Mouse (Mus musculus) MEL (cell line): ENCODE results near the gene Mcidas. TPM values are rescaled to one million over a fixed set of nuclear protein-coding genes. Genes with fewer than 3 reads are reported as not detected.
"Not testable (repeated sequence)": the region's sequence is repeated elsewhere in the genome, so short reads cannot be mapped to it uniquely, and the experiment has no call there.

Experiments used
- DNase-seq: peaks from one replicate; pipeline ENCODE4 v3.0.0; 2011; ENCODE audit warnings: low read depth, low spot score
- H3K27ac ChIP-seq: 2 replicates; pipeline ENCODE4 v1.5.1; 2012; ENCODE audit warnings: low read depth, mild to moderate bottlenecking, control low read depth, low read length, moderate library complexity; ENCODE audit not compliant: control insufficient read depth
- H3K27me3 ChIP-seq, 2 experiments: fragments of 150-350 bp in 1 of 2; sonication (generic) in 1 of 2; 2 replicates each; pipeline ENCODE4 v1.6.1; 2012; ENCODE audit warnings: low read length in 2 of 2, mild to moderate bottlenecking in 2 of 2, improper control_type of control experiment in 1 of 2, moderate library complexity in 1 of 2; ENCODE audit not compliant: insufficient read depth in 2 of 2, control insufficient read depth in 1 of 2
- H3K36me3 ChIP-seq, 2 experiments: 2 replicates each; pipeline ENCODE4 v1.6.1; 2012 to 2014; ENCODE audit warnings: low read length in 2 of 2, improper control_type of control experiment in 1 of 2, inconsistent platforms in 1 of 2, mild to moderate bottlenecking in 1 of 2; ENCODE audit not compliant: insufficient read depth in 2 of 2, control insufficient read depth in 1 of 2
- H3K4me1 ChIP-seq, 2 experiments: fragments of 150-350 bp in 1 of 2; sonication (generic) in 1 of 2; 2 replicates each; pipeline ENCODE4 v1.6.1; 2012; ENCODE audit warnings: low read length in 2 of 2, improper control_type of control experiment in 1 of 2, mild to moderate bottlenecking in 1 of 2; ENCODE audit not compliant: insufficient read depth in 2 of 2, control insufficient read depth in 1 of 2
- H3K4me3 ChIP-seq, 2 experiments: fragments of 150-350 bp in 1 of 2; sonication (generic) in 1 of 2; 2 replicates each; pipeline ENCODE4 v1.5.1; 2012; ENCODE audit warnings: low read depth in 2 of 2, low read length in 2 of 2, mild to moderate bottlenecking in 2 of 2, moderate library complexity in 2 of 2, control low read depth in 1 of 2, improper control_type of control experiment in 1 of 2; ENCODE audit not compliant: control insufficient read depth in 1 of 2, insufficient read depth in 1 of 2
- H3K79me2 ChIP-seq: 2 replicates; pipeline ENCODE4 v1.6.1; 2012; ENCODE audit warnings: mild to moderate bottlenecking, low read length, moderate library complexity; ENCODE audit not compliant: control insufficient read depth, poor library complexity, insufficient read depth
- H3K9ac ChIP-seq: 2 replicates; pipeline ENCODE4 v1.6.1; 2012; ENCODE audit warnings: low read depth, mild to moderate bottlenecking, control low read depth, low read length, moderate library complexity; ENCODE audit not compliant: control insufficient read depth, poor library complexity, severe bottlenecking
- H3K9me3 ChIP-seq: fragments of 150-350 bp; sonication (generic); replicated peaks from 2 replicates; pipeline ENCODE4 v1.6.1; 2012; ENCODE audit warnings: mild to moderate bottlenecking, low read length, improper control_type of control experiment, moderate library complexity; ENCODE audit not compliant: insufficient read depth
- BHLHE40 ChIP-seq: IDR thresholded peaks from 2 replicates; pipeline ENCODE4 v1.6.1; 2012; ENCODE audit warnings: low read depth, mild to moderate bottlenecking, inconsistent platforms, low read length, improper control_type of control experiment, borderline replicate concordance
- CHD2 ChIP-seq: IDR thresholded peaks from 2 replicates; pipeline ENCODE4 v1.6.1; 2011; ENCODE audit warnings: low read length, improper control_type of control experiment
- CTCF ChIP-seq, 3 experiments: IDR thresholded peaks in 2 of 3; conservative IDR thresholded peaks in 1 of 3; 2 replicates each; pipeline ENCODE4 v1.5.1; 2011 to 2012; ENCODE audit warnings: low read length in 3 of 3, low read depth in 2 of 3, mild to moderate bottlenecking in 2 of 3, improper control_type of control experiment in 1 of 3, inconsistent platforms in 1 of 3, mixed read lengths in 1 of 3, moderate library complexity in 1 of 3; ENCODE audit not compliant: control insufficient read depth in 1 of 3, insufficient read depth in 1 of 3, poor library complexity in 1 of 3, severe bottlenecking in 1 of 3
- E2F4 ChIP-seq: IDR thresholded peaks from 2 replicates; pipeline ENCODE4 v1.6.1; 2011; ENCODE audit warnings: low read depth, low read length, improper control_type of control experiment, borderline replicate concordance
- ELF1 ChIP-seq: IDR thresholded peaks from 2 replicates; pipeline ENCODE4 v1.6.1; 2014; ENCODE audit warnings: low read depth, mild to moderate bottlenecking, inconsistent platforms, low read length, improper control_type of control experiment, moderate library complexity
- ETS1 ChIP-seq: IDR thresholded peaks from 2 replicates; pipeline ENCODE4 v1.6.1; 2012; ENCODE audit warnings: low read depth, mild to moderate bottlenecking, inconsistent platforms, low read length, improper control_type of control experiment, moderate library complexity
- GABPA ChIP-seq: IDR thresholded peaks from 2 replicates; pipeline ENCODE4 v1.6.1; 2012; ENCODE audit warnings: low read depth, mild to moderate bottlenecking, inconsistent platforms, low read length, improper control_type of control experiment, moderate library complexity
- HCFC1 ChIP-seq: IDR thresholded peaks from 2 replicates; pipeline ENCODE4 v1.6.1; 2012; ENCODE audit warnings: low read depth, mild to moderate bottlenecking, inconsistent platforms, low read length, improper control_type of control experiment, moderate library complexity
- KAT2A ChIP-seq: conservative IDR thresholded peaks from 2 replicates; pipeline ENCODE4 v1.6.1; 2012; ENCODE audit warnings: low read depth, low read length, improper control_type of control experiment, inconsistent platforms
- MAX ChIP-seq: IDR thresholded peaks from 2 replicates; pipeline ENCODE4 v1.6.1; 2011; ENCODE audit warnings: low read length, improper control_type of control experiment
- MAZ ChIP-seq: IDR thresholded peaks from 2 replicates; pipeline ENCODE4 v1.6.1; 2012; ENCODE audit warnings: low read depth, mild to moderate bottlenecking, inconsistent platforms, low read length, improper control_type of control experiment
- MEF2A ChIP-seq: IDR thresholded peaks from 2 replicates; pipeline ENCODE4 v1.6.1; 2014; ENCODE audit warnings: low read depth, mild to moderate bottlenecking, inconsistent platforms, low read length, improper control_type of control experiment; ENCODE audit not compliant: poor library complexity, insufficient replicate concordance, severe bottlenecking; ENCODE audit errors: extremely low read depth
- MYC ChIP-seq: IDR thresholded peaks from 2 replicates; pipeline ENCODE4 v1.6.1; 2011; ENCODE audit warnings: low read depth, mild to moderate bottlenecking, low read length, improper control_type of control experiment, moderate library complexity
- POLR2A ChIP-seq, 2 experiments: IDR thresholded peaks; 2 replicates each; pipeline ENCODE4 v1.6.1; 2011 to 2012; ENCODE audit warnings: low read length in 2 of 2, mild to moderate bottlenecking in 2 of 2, control low read depth in 1 of 2, improper control_type of control experiment in 1 of 2, low read depth in 1 of 2, moderate library complexity in 1 of 2; ENCODE audit not compliant: control insufficient read depth in 1 of 2, insufficient read depth in 1 of 2, poor library complexity in 1 of 2
- POLR2AphosphoS2 ChIP-seq: IDR thresholded peaks from 2 replicates; pipeline ENCODE4 v1.6.1; 2011; ENCODE audit warnings: low read length, improper control_type of control experiment
- POLR2AphosphoS5 ChIP-seq: IDR thresholded peaks from 2 replicates; pipeline ENCODE4 v1.6.1; 2012; ENCODE audit warnings: low read depth, borderline replicate concordance, mild to moderate bottlenecking, inconsistent platforms, low read length, moderate library complexity, mixed read lengths
- RCOR1 ChIP-seq: IDR thresholded peaks from 2 replicates; pipeline ENCODE4 v1.6.1; 2012; ENCODE audit warnings: low read depth, mild to moderate bottlenecking, inconsistent platforms, low read length, improper control_type of control experiment
- SIN3A ChIP-seq: IDR thresholded peaks from 2 replicates; pipeline ENCODE4 v1.6.1; 2012; ENCODE audit warnings: low read length, improper control_type of control experiment, inconsistent platforms
- TAL1 ChIP-seq: IDR thresholded peaks from 2 replicates; pipeline ENCODE4 v1.6.1; 2012; ENCODE audit warnings: mild to moderate bottlenecking, inconsistent platforms, low read length, moderate library complexity, mixed read lengths
- UBTF ChIP-seq: IDR thresholded peaks from 2 replicates; pipeline ENCODE4 v1.6.1; 2012; ENCODE audit warnings: low read depth, mild to moderate bottlenecking, inconsistent platforms, low read length, improper control_type of control experiment, moderate library complexity, borderline replicate concordance; ENCODE audit not compliant: insufficient read depth
- USF1 ChIP-seq: IDR thresholded peaks from 2 replicates; pipeline ENCODE4 v1.6.1; 2014; ENCODE audit warnings: low read depth, mild to moderate bottlenecking, inconsistent platforms, low read length, improper control_type of control experiment, moderate library complexity
- ZC3H11A ChIP-seq: IDR thresholded peaks from 2 replicates; pipeline ENCODE4 v1.6.1; 2012; ENCODE audit warnings: low read depth, mild to moderate bottlenecking, inconsistent platforms, low read length, improper control_type of control experiment
- ZNF384 ChIP-seq: IDR thresholded peaks from 2 replicates; pipeline ENCODE4 v1.6.1; 2012; ENCODE audit warnings: low read depth, mild to moderate bottlenecking, inconsistent platforms, low read length, improper control_type of control experiment
- polyA plus RNA-seq, 2 experiments: library from polyadenylated mRNA; stranded (reverse) in 1 of 2; unstranded in 1 of 2; fragments of >175 nt in 1 of 2; fragments of >200 nt in 1 of 2; gene quantifications; 2 replicates each; pipeline versions ENCODE4 v1.2.1 to v1.2.4; 2012; ENCODE audit warnings: low replicate concordance in 2 of 2, low read depth in 1 of 2; ENCODE audit not compliant: insufficient read length in 2 of 2, insufficient read depth in 1 of 2, missing spikeins in 1 of 2
- total RNA-seq: library from RNA; depleted of rRNA; stranded (reverse); fragments of 300-350 nt; gene quantifications from 2 replicates; pipeline ENCODE4 v1.2.3, GENCODE M21; 2012

Mcidas gene
- total and polyA plus RNA-seq, 3 experiments = not detected

- H3K36me3 ChIP-seq = no peaks in the 10 kb centered on the region; a peak in 1 of 4 replicates
- H3K27ac ChIP-seq = no peak overlapping the region
- 0 out of 4 replicates have a peak, but pooled peaks cover 0 to 3% of the 10 kb centered on the region in 2 experiments for H3K4me1 ChIP-seq
- no peaks in the 10 kb centered on the region for H3K79me2 ChIP-seq
- TF ChIP-seq MYC (no peak), E2F4 (no peak), MAZ (no peak), MAX (no peak), POLR2A (IDR thresholded peaks at IDR 0.05; ENCODE audit: control insufficient read depth in 1 of 2, insufficient read depth in 1 of 2, low read depth in 1 of 2, low read length in 2 of 2, poor library complexity in 1 of 2) (no peak), TAL1 (no peak), SIN3A (no peak), HCFC1 (no peak), KAT2A (no peak), UBTF (no peak), ZC3H11A (no peak), POLR2AphosphoS2 (no peak), RCOR1 (no peak), CTCF (IDR thresholded peaks at IDR 0.05 in 2 of 3, conservative IDR thresholded peaks at IDR 0.05 in 1 of 3; ENCODE audit: control insufficient read depth in 1 of 3, insufficient read depth in 1 of 3, low read depth in 2 of 3, low read length in 3 of 3, poor library complexity in 1 of 3, severe bottlenecking in 1 of 3) (no peak), POLR2AphosphoS5 (no peak), ELF1 (no peak), CHD2 (no peak), BHLHE40 (no peak), GABPA (no peak), ZNF384 (no peak)
- H3K27me3 ChIP-seq = no peaks in the 10 kb centered on the region; a peak in 1 of 4 replicates
- H3K9ac ChIP-seq = no peak overlapping the region
- peak; percentile 14 for DNase-seq
- H3K9me3 ChIP-seq = no peaks in the 10 kb centered on the region
- H3K4me3 ChIP-seq = peak overlapping the region in 1 of 2 experiments; percentile 98; a peak in 2 of 4 replicates
Observed at GRCm38 (mm10) chr13:113012683-113013082, 19.0 kb downstream of the Mcidas start.

GRCm38 (mm10) chr13:113013174-113013953, 19.7 kb downstream of the Mcidas start:
- not testable (repeated sequence) for H3K36me3 ChIP-seq, H3K9me3 ChIP-seq, H3K27ac ChIP-seq, H3K79me2 ChIP-seq, H3K4me1 ChIP-seq, H3K27me3 ChIP-seq
- peak; percentile 60 for DNase-seq
- H3K4me3 ChIP-seq = peak overlapping the region; percentile 88 to 98
- peak overlapping the region; percentile 63 for H3K9ac ChIP-seq
- 0 out of 2 replicates have a peak, but pooled peaks have one; percentile 30 for TF ChIP-seq ETS1
- 0 out of 2 replicates have a peak, but pooled peaks have one; percentile 47 for TF ChIP-seq MEF2A
- TF ChIP-seq SIN3A = peak; percentile 53; the same call in 1 of the 2 replicates
- 0 out of 2 replicates have a peak, but pooled peaks have one; percentile 32 for TF ChIP-seq RCOR1
- TF ChIP-seq HCFC1 = 0 out of 2 replicates have a peak, but pooled peaks have one; percentile 12
- TF ChIP-seq USF1 = peak; percentile 14; the same call in 1 of the 2 replicates
- 0 out of 2 replicates have a peak, but pooled peaks have one; percentile 21 for TF ChIP-seq BHLHE40
